Mouse (Mus musculus) testis, adult 2 months (tissue): ENCODE results near the gene Cdh8. TPM values are rescaled to one million over a fixed set of nuclear protein-coding genes. Genes with fewer than 3 reads are reported as not detected.

ENCODE experiments used
- H3K27ac ChIP-seq: fragments of 200-500 bp; 2 replicates; pipeline ENCODE4 v1.5.1; 2012; ENCODE audit warnings: low read depth, low read length; ENCODE audit not compliant: control insufficient read depth, insufficient read depth
- H3K27me3 ChIP-seq: fragments of 200-500 bp; 2 replicates; pipeline ENCODE4 v1.6.1; 2012; ENCODE audit warnings: mild to moderate bottlenecking, low read length, moderate library complexity; ENCODE audit not compliant: control insufficient read depth, insufficient read depth
- H3K36me3 ChIP-seq: fragments of 200-500 bp; 2 replicates; pipeline ENCODE4 v1.6.1; 2012; ENCODE audit warnings: mild to moderate bottlenecking, low read length; ENCODE audit not compliant: control insufficient read depth, insufficient read depth
- H3K4me1 ChIP-seq: fragments of 200-500 bp; 2 replicates; pipeline ENCODE4 v1.6.1; 2012; ENCODE audit warnings: low read length; ENCODE audit not compliant: control insufficient read depth, insufficient read depth
- H3K4me3 ChIP-seq: fragments of 200-500 bp; 2 replicates; pipeline ENCODE4 v1.5.1; 2012; ENCODE audit warnings: low read depth, mild to moderate bottlenecking, low read length, moderate library complexity, mixed read lengths; ENCODE audit not compliant: control insufficient read depth
- CTCF ChIP-seq: fragments of 200-500 bp; IDR thresholded peaks from 2 replicates; pipeline ENCODE4 v1.5.1; 2012; ENCODE audit warnings: low read depth, mild to moderate bottlenecking, inconsistent platforms, low read length, moderate library complexity; ENCODE audit not compliant: control insufficient read depth, insufficient read depth, insufficient replicate concordance
- POLR2A ChIP-seq: fragments of 200-500 bp; IDR thresholded peaks from 2 replicates; pipeline ENCODE4 v1.6.1; 2012; ENCODE audit warnings: low read depth, mild to moderate bottlenecking, inconsistent platforms, low read length, moderate library complexity; ENCODE audit not compliant: control insufficient read depth
- polyA plus RNA-seq: library from polyadenylated mRNA; depleted of rRNA; stranded (reverse); fragments of >200 nt; gene quantifications from 2 replicates; pipeline ENCODE4 v1.2.3, GENCODE M21; 2012

The Cdh8 gene
- polyA plus RNA-seq, 1 experiment, result not detected

- Histone ChIP-seq H3K4me3 (no peak overlapping the region), H3K27ac (no peak overlapping the region), H3K4me1 (no peaks in the 10 kb centered on the region), H3K27me3 (no peaks in the 10 kb centered on the region), H3K36me3 (no peaks in the 10 kb centered on the region)
- TF ChIP-seq CTCF (no peak), POLR2A (no peak)
Observed at GRCm38 (mm10) chr8:99031060-99031459, 385.2 kb downstream of the Cdh8 start.
